Mouse (Mus musculus): Measurements from ENCODE around the gene Tmigd3. TPM values are rescaled to one million over a fixed set of nuclear protein-coding genes. Genes with fewer than 3 reads are reported as not detected.

Tmigd3 gene
- polyA plus RNA-seq, 1 experiment from 2014 or later = not detected

DNA sequence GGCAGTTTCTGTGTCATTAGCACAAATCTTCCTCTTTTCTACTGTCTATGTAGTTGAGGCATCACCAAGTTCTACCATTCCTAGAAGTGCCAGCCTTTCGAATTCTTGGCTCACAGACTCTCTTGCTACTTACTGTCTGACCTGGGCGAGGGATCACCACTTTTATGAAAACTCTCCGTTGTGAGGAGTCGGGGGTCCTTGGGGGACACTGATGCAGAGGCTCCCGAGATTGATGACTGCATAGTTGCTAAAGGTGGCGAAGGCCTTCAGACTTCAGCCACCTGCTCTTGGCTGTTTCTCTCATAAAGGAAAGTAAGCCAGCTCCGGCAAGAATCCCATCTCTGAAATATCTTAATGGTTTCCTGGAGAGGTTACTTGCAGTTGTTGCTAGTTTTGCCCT is 11.4 kb downstream of the Tmigd3 start:
- Histone ChIP-seq H3K4me1 (replicated peaks; ENCODE audit: control insufficient read depth, insufficient read depth, low read length) (no peaks in the 10 kb centered on the region), H3K4me2 (replicated peaks) (no peak overlapping the region), H3K36me3 (replicated peaks; ENCODE audit: control insufficient read depth, insufficient read depth) (no peaks in the 10 kb centered on the region), H3K4me3 (replicated peaks; ENCODE audit: low read length) (no peak overlapping the region), H3K9ac (no peak overlapping the region), H3K27ac (no peak overlapping the region), H3K27me3 (ENCODE audit: control insufficient read depth, insufficient read depth, low read length) (no peaks in the 10 kb centered on the region), H3K9me3 (ENCODE audit: control insufficient read depth, low read length) (no peaks in the 10 kb centered on the region)
- no peak for DNase-seq (ENCODE audit: low spot score)
- WGBS = 90% methylated on average over 7 of the region's 7 CpGs
- ATAC-seq (ENCODE audit: low FRiP score) = no peak

DNA sequence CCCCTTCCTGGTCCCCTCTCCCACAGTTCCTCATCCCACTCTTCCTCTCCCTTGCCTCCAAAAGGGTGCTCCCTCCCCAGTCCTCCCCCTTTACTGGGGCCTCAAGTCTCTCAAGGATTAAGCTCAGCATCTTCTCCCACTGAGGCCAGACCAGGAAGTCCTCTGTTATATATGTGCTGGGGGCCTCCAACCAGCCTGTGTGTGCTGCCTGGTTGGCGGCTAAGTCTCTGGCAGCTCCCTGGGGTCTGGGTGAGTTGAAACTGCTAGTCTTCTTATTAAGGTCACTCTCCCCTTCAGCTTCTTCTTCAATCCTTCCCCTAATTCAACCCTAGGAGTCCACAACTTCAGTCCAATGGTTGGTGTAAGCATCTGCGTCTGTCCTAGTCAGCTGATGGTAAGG is 12.4 kb downstream of the Tmigd3 start:
- Histone ChIP-seq H3K4me1 (replicated peaks; ENCODE audit: control insufficient read depth, insufficient read depth, low read length) (no peaks in the 10 kb centered on the region), H3K4me2 (replicated peaks) (no peak overlapping the region), H3K27me3 (ENCODE audit: control insufficient read depth, insufficient read depth, low read length) (no peaks in the 10 kb centered on the region), H3K27ac (no peak overlapping the region), H3K9me3 (ENCODE audit: control insufficient read depth, low read length) (no peaks in the 10 kb centered on the region), H3K36me3 (replicated peaks; ENCODE audit: control insufficient read depth, insufficient read depth) (no peaks in the 10 kb centered on the region), H3K9ac (no peak overlapping the region), H3K4me3 (replicated peaks; ENCODE audit: low read length) (no peak overlapping the region)
- 92% methylated on average over 2 of the region's 2 CpGs for WGBS
- no peak for ATAC-seq (ENCODE audit: low FRiP score)
- no peak for DNase-seq (ENCODE audit: low spot score)

DNA sequence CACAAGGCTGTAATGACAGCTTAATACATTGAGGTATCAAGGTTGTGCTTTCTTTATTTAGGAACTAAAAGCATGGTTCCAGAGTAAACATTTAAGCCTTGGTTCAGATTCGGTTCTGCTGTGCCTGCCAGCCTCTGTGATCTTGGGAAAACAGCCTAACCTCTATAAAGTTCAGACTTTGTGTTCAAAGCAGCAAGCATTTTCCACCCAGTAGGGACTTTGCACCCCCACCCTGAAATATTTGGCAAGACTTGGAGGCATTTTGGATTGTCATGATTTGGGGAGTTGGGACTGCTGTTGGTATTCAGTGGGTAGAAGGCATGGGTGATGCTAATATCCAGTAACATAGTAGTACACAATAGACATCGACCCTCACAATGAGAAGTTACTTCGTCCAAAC is 18.3 kb downstream of the Tmigd3 start:
- H3K9me3 ChIP-seq (ENCODE audit: control insufficient read depth, low read length) = no peaks in the 10 kb centered on the region
- no peak for DNase-seq (ENCODE audit: low spot score)
- H3K27ac ChIP-seq = no peak overlapping the region
- H3K4me2 ChIP-seq (replicated peaks) = no peak overlapping the region
- ATAC-seq (ENCODE audit: low FRiP score) = no peak
- H3K36me3 ChIP-seq (replicated peaks; ENCODE audit: control insufficient read depth, insufficient read depth) = no peaks in the 10 kb centered on the region
- no peaks in the 10 kb centered on the region for H3K27me3 ChIP-seq (ENCODE audit: control insufficient read depth, insufficient read depth, low read length)
- no peak overlapping the region for H3K9ac ChIP-seq
- H3K4me1 ChIP-seq (replicated peaks; ENCODE audit: control insufficient read depth, insufficient read depth, low read length) = no peaks in the 10 kb centered on the region
- 81% methylated on average over 3 of the region's 3 CpGs for WGBS
- no peak overlapping the region for H3K4me3 ChIP-seq (replicated peaks; ENCODE audit: low read length)

DNA sequence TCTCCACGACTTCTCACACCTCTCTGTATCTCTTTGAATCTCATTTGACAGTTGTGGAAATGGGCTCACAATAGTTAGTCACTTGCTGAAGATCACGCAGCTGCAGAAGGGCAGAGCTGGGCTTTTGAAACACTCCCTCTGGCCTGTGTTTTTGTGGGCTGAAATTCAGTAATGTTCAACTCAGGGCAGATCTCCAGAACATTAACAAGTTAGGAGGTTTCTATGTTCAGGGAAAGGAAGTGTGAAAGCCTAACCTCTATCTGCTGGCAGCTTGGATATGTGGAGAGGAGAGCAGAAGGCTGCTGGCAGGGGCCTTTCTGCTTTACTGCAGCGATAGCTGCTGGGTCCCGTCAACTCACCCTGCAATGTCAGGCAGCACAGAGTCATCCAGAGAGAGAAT is 19.5 kb downstream of the Tmigd3 start:
- Histone ChIP-seq H3K4me2 (replicated peaks) (no peak overlapping the region), H3K27me3 (ENCODE audit: control insufficient read depth, insufficient read depth, low read length) (no peaks in the 10 kb centered on the region), H3K36me3 (replicated peaks; ENCODE audit: control insufficient read depth, insufficient read depth) (no peaks in the 10 kb centered on the region), H3K27ac (no peak overlapping the region), H3K9ac (no peak overlapping the region), H3K9me3 (ENCODE audit: control insufficient read depth, low read length) (no peaks in the 10 kb centered on the region), H3K4me1 (replicated peaks; ENCODE audit: control insufficient read depth, insufficient read depth, low read length) (no peaks in the 10 kb centered on the region), H3K4me3 (replicated peaks; ENCODE audit: low read length) (no peak overlapping the region)
- no peak for ATAC-seq (ENCODE audit: low FRiP score)
- 77% methylated on average over 4 of the region's 4 CpGs for WGBS
- DNase-seq (ENCODE audit: low spot score) = no peak

DNA sequence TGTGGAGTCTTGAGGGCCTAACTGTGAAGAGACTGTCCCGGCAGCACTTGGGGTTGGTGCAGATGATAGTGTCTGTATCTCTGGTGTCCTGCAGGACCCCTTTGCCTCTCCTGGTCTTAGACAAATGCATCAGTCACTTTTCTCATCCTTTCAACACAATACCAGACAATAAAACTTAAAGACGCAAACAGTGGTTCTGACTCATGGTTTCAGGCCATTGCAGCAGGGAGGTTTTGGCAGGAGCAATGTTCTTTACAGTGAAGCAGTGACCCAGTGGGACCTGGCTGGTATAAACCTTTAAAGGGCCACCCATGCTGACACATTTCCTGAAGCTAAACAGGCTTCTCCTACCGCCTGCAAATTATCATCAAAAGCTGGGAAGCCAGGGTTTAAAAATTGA is 20.4 kb downstream of the Tmigd3 start:
- no peaks in the 10 kb centered on the region for H3K36me3 ChIP-seq (replicated peaks; ENCODE audit: control insufficient read depth, insufficient read depth)
- 83% methylated on average over 3 of the region's 3 CpGs for WGBS
- no peaks in the 10 kb centered on the region for H3K27me3 ChIP-seq (ENCODE audit: control insufficient read depth, insufficient read depth, low read length)
- no peaks in the 10 kb centered on the region for H3K9me3 ChIP-seq (ENCODE audit: control insufficient read depth, low read length)
- DNase-seq (ENCODE audit: low spot score) = no peak
- H3K4me1 ChIP-seq (replicated peaks; ENCODE audit: control insufficient read depth, insufficient read depth, low read length) = no peaks in the 10 kb centered on the region
- no peak overlapping the region for H3K4me2 ChIP-seq (replicated peaks)
- no peak for ATAC-seq (ENCODE audit: low FRiP score)
- H3K9ac ChIP-seq = no peak overlapping the region
- H3K4me3 ChIP-seq (replicated peaks; ENCODE audit: low read length) = no peak overlapping the region
- H3K27ac ChIP-seq = no peak overlapping the region

DNA sequence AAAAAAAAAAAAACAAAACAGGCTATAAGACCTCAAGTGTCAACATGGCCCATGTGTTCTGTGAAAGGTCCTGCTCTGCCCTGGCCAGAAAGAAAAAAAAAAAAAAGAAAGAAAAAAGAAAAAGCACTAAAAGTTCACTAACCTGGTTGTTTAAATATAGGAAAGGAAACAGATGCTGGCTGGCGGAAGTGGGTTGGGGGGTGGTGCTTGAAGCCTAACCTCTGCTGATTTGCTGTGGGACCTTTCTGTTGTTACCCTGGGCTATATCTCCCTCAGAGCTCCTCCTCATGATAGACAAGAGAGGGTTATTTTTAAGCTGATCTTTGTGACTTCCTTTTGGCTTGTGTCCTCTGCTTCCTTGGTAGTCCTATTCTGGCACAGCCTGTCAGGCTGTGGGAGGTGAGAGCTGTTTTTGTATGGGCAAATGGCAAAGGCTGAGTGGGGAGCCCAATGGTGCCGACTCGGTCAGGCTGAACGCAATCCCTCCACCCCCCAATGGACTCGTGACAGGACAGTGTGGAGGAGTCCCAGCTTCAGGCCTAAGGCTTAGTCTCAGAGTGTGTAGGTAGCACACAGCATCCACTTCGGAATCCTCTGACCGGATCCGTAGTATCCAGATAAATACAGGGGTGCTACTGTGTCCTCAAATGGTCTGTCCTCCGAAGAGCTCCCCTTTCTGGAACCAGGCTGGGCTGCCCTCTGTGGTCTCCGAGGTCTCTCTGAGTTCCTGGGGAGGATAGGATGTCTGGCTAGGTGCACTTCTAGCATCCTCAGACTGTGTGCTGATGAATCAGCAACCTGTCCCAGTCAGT is 21.3 kb downstream of the Tmigd3 start:
- Histone ChIP-seq H3K4me2 (replicated peaks) (no peak overlapping the region), H3K9me3 (ENCODE audit: control insufficient read depth, low read length) (no peaks in the 10 kb centered on the region), H3K27me3 (ENCODE audit: control insufficient read depth, insufficient read depth, low read length) (no peaks in the 10 kb centered on the region), H3K36me3 (replicated peaks; ENCODE audit: control insufficient read depth, insufficient read depth) (no peaks in the 10 kb centered on the region), H3K9ac (no peak overlapping the region), H3K4me1 (replicated peaks; ENCODE audit: control insufficient read depth, insufficient read depth, low read length) (no peaks in the 10 kb centered on the region), H3K4me3 (replicated peaks; ENCODE audit: low read length) (no peak overlapping the region), H3K27ac (no peak overlapping the region)
- ATAC-seq (ENCODE audit: low FRiP score) (no peak), DNase-seq (ENCODE audit: low spot score) (no peak)
- WGBS = 90% methylated on average over 10 of the region's 10 CpGs

DNA sequence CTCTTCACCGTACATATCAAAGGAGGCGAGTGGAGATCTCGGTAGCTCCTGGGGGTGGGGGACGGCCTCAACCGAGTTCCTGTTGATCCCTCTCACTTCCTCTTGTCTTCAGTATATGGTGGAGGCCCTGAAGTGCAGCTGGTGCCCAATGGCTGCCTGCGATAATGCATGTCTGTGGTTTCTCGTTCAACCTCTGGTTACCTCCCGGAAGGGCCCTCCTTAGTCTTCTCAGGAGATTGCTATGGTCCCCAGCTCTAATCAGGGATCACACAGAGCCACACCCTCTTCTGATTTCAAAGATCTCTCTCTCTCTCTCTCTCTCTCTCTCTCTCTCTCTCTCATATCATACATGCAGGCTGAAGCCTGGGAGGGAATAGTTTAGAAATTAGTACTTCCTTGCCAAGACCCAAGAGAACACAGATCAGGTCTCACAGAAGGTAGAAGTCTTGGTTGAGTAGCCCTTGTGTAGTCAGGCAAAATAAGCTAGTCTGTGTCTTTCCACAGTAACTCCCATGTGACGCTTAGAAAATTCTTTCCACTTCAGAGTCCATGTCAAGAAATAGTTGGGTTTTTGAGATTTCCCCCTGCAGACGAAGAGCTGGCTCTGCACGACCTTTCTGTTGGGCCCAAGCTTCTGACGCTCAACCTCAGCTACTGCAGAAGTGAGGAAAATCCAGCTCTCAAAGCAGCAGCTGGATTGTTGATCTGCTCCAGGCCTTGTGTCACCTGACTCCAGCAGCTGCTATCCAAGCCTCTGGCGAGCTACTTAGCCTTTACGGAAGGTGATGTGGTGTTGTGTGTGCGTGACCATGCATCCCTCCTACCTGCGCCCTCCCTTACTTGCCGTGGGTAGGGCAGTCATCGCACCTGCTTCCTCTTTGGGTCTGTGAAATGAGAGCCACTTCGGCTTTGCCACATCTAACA is 22.1 kb downstream of the Tmigd3 start:
- Histone ChIP-seq H3K27ac (no peak overlapping the region), H3K4me1 (replicated peaks; ENCODE audit: control insufficient read depth, insufficient read depth, low read length) (no peaks in the 10 kb centered on the region), H3K9ac (no peak overlapping the region), H3K4me3 (replicated peaks; ENCODE audit: low read length) (no peak overlapping the region), H3K9me3 (ENCODE audit: control insufficient read depth, low read length) (no peaks in the 10 kb centered on the region), H3K27me3 (ENCODE audit: control insufficient read depth, insufficient read depth, low read length) (no peaks in the 10 kb centered on the region), H3K4me2 (replicated peaks) (no peak overlapping the region), H3K36me3 (replicated peaks; ENCODE audit: control insufficient read depth, insufficient read depth) (no peaks in the 10 kb centered on the region)
- ATAC-seq (ENCODE audit: low FRiP score) = no peak
- no peak for DNase-seq (ENCODE audit: low spot score)
- 87% methylated on average over 19 of the region's 19 CpGs for WGBS

DNA sequence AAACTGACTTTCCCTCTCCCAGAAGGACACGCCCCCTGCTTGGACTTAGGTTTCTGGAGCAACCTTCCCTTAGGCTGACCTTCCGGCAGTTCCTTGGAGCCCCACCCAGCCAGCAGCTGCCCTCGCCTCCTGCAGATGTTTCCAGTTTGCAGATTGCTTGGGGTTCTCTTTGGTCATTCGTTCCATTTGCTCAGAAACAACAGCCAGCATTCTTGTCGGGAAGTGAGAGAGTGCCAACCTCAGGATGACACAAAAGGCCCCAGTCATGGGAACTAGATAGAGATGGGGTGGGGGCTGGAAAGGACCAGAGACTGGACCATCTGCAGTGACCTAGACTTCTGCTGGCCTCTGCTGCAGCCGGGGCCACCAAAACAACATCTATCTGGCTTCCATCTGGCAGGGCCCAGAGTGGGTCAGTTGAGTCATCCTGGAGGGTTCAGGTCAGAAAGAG is 23.3 kb downstream of the Tmigd3 start:
- H3K4me3 ChIP-seq (replicated peaks; ENCODE audit: low read length) = no peak overlapping the region
- H3K9me3 ChIP-seq (ENCODE audit: control insufficient read depth, low read length) = no peaks in the 10 kb centered on the region
- no peak overlapping the region for H3K4me2 ChIP-seq (replicated peaks)
- H3K27ac ChIP-seq = no peak overlapping the region
- no peaks in the 10 kb centered on the region for H3K4me1 ChIP-seq (replicated peaks; ENCODE audit: control insufficient read depth, insufficient read depth, low read length)
- H3K36me3 ChIP-seq (replicated peaks; ENCODE audit: control insufficient read depth, insufficient read depth) = no peaks in the 10 kb centered on the region
- 68% methylated on average over 6 of the region's 6 CpGs for WGBS
- ATAC-seq (ENCODE audit: low FRiP score) = no peak
- DNase-seq (ENCODE audit: low spot score) = no peak
- no peak overlapping the region for H3K9ac ChIP-seq
- no peaks in the 10 kb centered on the region for H3K27me3 ChIP-seq (ENCODE audit: control insufficient read depth, insufficient read depth, low read length)

Data from hindbrain, embryonic 14.5 days (tissue).